Mouse (Mus musculus) CH12.LX (cell line): Measurements from ENCODE around the gene P2rx4. TPM values are rescaled to one million over a fixed set of nuclear protein-coding genes. Genes with fewer than 3 reads are reported as not detected.
A peak's percentile ranks its signal among the peaks of the same experiment; 100 is the strongest.

ENCODE experiments used
- DNase-seq: peaks from one replicate; pipeline ENCODE4 v3.0.0-alpha.2; 2013; ENCODE audit errors: extremely low read depth
- H3K27ac ChIP-seq: 2 replicates; pipeline ENCODE4 v1.5.1; 2012; ENCODE audit warnings: low read depth, mild to moderate bottlenecking, control low read depth, moderate library complexity; ENCODE audit not compliant: insufficient read depth
- H3K27me3 ChIP-seq: replicated peaks from 2 replicates; pipeline ENCODE3; 2012; ENCODE audit warnings: inconsistent platforms
- H3K36me3 ChIP-seq, 2 experiments: replicated peaks in 1 of 2; 2 replicates each; pipeline versions ENCODE3 to v1.6.1; 2012; ENCODE audit warnings: inconsistent platforms in 1 of 2, low read length in 1 of 2, mild to moderate bottlenecking in 1 of 2, mixed read lengths in 1 of 2, moderate library complexity in 1 of 2; ENCODE audit not compliant: control insufficient read depth in 1 of 2, insufficient read depth in 1 of 2
- H3K4me1 ChIP-seq, 2 experiments: 2 replicates each; pipeline ENCODE4 v1.6.1; 2012; ENCODE audit warnings: inconsistent platforms in 1 of 2, moderate library complexity in 1 of 2; ENCODE audit not compliant: insufficient read depth in 2 of 2, control insufficient read depth in 1 of 2
- H3K4me2 ChIP-seq: 2 replicates; pipeline ENCODE4 v1.6.1; 2012; ENCODE audit warnings: low read depth, mild to moderate bottlenecking, control low read depth; ENCODE audit not compliant: poor library complexity, insufficient read depth, severe bottlenecking
- H3K4me3 ChIP-seq, 3 experiments: fragments of 150-350 bp in 1 of 3; sonication (generic) in 1 of 3; replicated peaks in 1 of 3; 2 replicates each; pipeline versions ENCODE3 to v1.5.1; 2011 to 2012; ENCODE audit warnings: low read depth in 2 of 3, low read length in 2 of 3, mild to moderate bottlenecking in 2 of 3, moderate library complexity in 2 of 3, control low read depth in 1 of 3, improper control_type of control experiment in 1 of 3, inconsistent platforms in 1 of 3, mixed read lengths in 1 of 3; ENCODE audit not compliant: poor library complexity in 1 of 3
- H3K79me2 ChIP-seq: replicated peaks from 2 replicates; pipeline ENCODE4 v1.6.1; 2012; ENCODE audit warnings: mild to moderate bottlenecking, moderate library complexity; ENCODE audit not compliant: control insufficient read depth, poor library complexity, insufficient read depth, severe bottlenecking; ENCODE audit errors: extremely low read depth
- H3K9ac ChIP-seq: 2 replicates; pipeline ENCODE4 v1.6.1; 2012; ENCODE audit warnings: low read depth, mild to moderate bottlenecking, control low read depth, moderate library complexity; ENCODE audit not compliant: insufficient read depth
- H3K9me3 ChIP-seq: replicated peaks from 2 replicates; pipeline ENCODE3; 2012; ENCODE audit warnings: low read length, inconsistent platforms, mixed read lengths
- CHD2 ChIP-seq: IDR thresholded peaks from 2 replicates; pipeline ENCODE4 v1.6.1; 2011; ENCODE audit warnings: low read length, improper control_type of control experiment
- CTCF ChIP-seq, 2 experiments: IDR thresholded peaks in 1 of 2; conservative IDR thresholded peaks in 1 of 2; 2 replicates each; pipeline ENCODE4 v1.5.1; 2011 to 2012; ENCODE audit warnings: low read depth in 2 of 2, low read length in 2 of 2, improper control_type of control experiment in 1 of 2, inconsistent platforms in 1 of 2, mild to moderate bottlenecking in 1 of 2, moderate library complexity in 1 of 2
- ETS1 ChIP-seq: conservative IDR thresholded peaks from 2 replicates; pipeline ENCODE4 v1.6.1; 2012; ENCODE audit warnings: low read depth, mild to moderate bottlenecking, inconsistent platforms, low read length, improper control_type of control experiment, moderate library complexity
- HCFC1 ChIP-seq: IDR thresholded peaks from 2 replicates; pipeline ENCODE4 v1.6.1; 2012; ENCODE audit warnings: low read depth, mild to moderate bottlenecking, inconsistent platforms, low read length, improper control_type of control experiment
- JUN ChIP-seq: IDR thresholded peaks from 2 replicates; pipeline ENCODE4 v1.6.1; 2011; ENCODE audit warnings: low read depth, mild to moderate bottlenecking, low read length, improper control_type of control experiment, moderate library complexity; ENCODE audit not compliant: insufficient read depth
- JUND ChIP-seq: conservative IDR thresholded peaks from 2 replicates; pipeline ENCODE4 v1.6.1; 2011; ENCODE audit warnings: low read depth, low read length, improper control_type of control experiment
- MAFK ChIP-seq: IDR thresholded peaks from 2 replicates; pipeline ENCODE4 v1.6.1; 2011; ENCODE audit warnings: low read length, improper control_type of control experiment; ENCODE audit not compliant: insufficient replicate concordance
- MAZ ChIP-seq: IDR thresholded peaks from 2 replicates; pipeline ENCODE4 v1.6.1; 2012; ENCODE audit warnings: low read depth, mild to moderate bottlenecking, inconsistent platforms, low read length, improper control_type of control experiment, moderate library complexity
- MXI1 ChIP-seq: IDR thresholded peaks from 2 replicates; pipeline ENCODE4 v1.6.1; 2011; ENCODE audit warnings: mild to moderate bottlenecking, low read depth, low read length, improper control_type of control experiment
- MYC ChIP-seq: IDR thresholded peaks from 2 replicates; pipeline ENCODE4 v1.6.1; 2011; ENCODE audit warnings: low read depth, mild to moderate bottlenecking, improper control_type of control experiment, low read length
- NRF1 ChIP-seq: IDR thresholded peaks from 2 replicates; pipeline ENCODE4 v1.6.1; 2014; ENCODE audit warnings: low read depth, mild to moderate bottlenecking, inconsistent platforms, low read length, improper control_type of control experiment, moderate library complexity
- PAX5 ChIP-seq: IDR thresholded peaks from 2 replicates; pipeline ENCODE4 v1.6.1; 2012; ENCODE audit warnings: low read length, inconsistent platforms, mixed read lengths
- RAD21 ChIP-seq: IDR thresholded peaks from 2 replicates; pipeline ENCODE4 v1.6.1; 2011; ENCODE audit warnings: low read depth, mild to moderate bottlenecking, low read length, improper control_type of control experiment, moderate library complexity
- RCOR1 ChIP-seq: conservative IDR thresholded peaks from 2 replicates; pipeline ENCODE4 v1.6.1; 2012; ENCODE audit warnings: low read depth, mild to moderate bottlenecking, inconsistent platforms, low read length, improper control_type of control experiment
- TBP ChIP-seq: conservative IDR thresholded peaks from 2 replicates; pipeline ENCODE4 v1.6.1; 2011; ENCODE audit warnings: low read depth, low read length, improper control_type of control experiment
- dilution Hi-C: fragments of 300-500 bp; cut with MboI; formaldehyde crosslinking; loops from 2 replicates; pipeline ENCODE4 v1.14.3; 2020; ENCODE audit warnings: low sequenced_read_pairs; ENCODE audit not compliant: extremely low pct_unique_long_range_greater_than_20kb, extremely low pct_ligation_motif_present
- in situ Hi-C: fragments of 300-500 bp; cut with MboI; formaldehyde crosslinking; loops from 3 replicates; pipeline ENCODE4 v1.14.3; 2019; ENCODE audit warnings: low sequenced_read_pairs, low pct_ligation_motif_present, low pct_unique_long_range_greater_than_20kb, mixed read lengths
- polyA plus RNA-seq: library from polyadenylated mRNA; unstranded; fragments of >175 nt; gene quantifications from 2 replicates; pipeline ENCODE4 v1.2.1, GENCODE M21; 2012; ENCODE audit warnings: low read depth; ENCODE audit not compliant: insufficient read length
- total RNA-seq, 2 experiments: library from RNA; depleted of rRNA; stranded (reverse); fragments of 300-350 nt in 1 of 2; fragments of >200 nt in 1 of 2; gene quantifications; 2 replicates each; pipeline ENCODE4 v1.2.3; 2012 to 2014

The P2rx4 gene
- total and polyA plus RNA-seq, 3 experiments: 9.1 to 16.7 (median 11.0) TPM

- TF ChIP-seq JUN (no peak), MYC (no peak), PAX5 (no peak), TBP (no peak), JUND (no peak), CHD2 (no peak), CTCF (conservative IDR thresholded peaks at IDR 0.05 in 1 of 2, IDR thresholded peaks at IDR 0.05 in 1 of 2; ENCODE audit: low read depth in 2 of 2, low read length in 2 of 2) (no peak), MAFK (no peak)
Observed at GRCm38 (mm10) chr5:122679881-122680280, 27.5 kb upstream of the P2rx4 start.

DNA sequence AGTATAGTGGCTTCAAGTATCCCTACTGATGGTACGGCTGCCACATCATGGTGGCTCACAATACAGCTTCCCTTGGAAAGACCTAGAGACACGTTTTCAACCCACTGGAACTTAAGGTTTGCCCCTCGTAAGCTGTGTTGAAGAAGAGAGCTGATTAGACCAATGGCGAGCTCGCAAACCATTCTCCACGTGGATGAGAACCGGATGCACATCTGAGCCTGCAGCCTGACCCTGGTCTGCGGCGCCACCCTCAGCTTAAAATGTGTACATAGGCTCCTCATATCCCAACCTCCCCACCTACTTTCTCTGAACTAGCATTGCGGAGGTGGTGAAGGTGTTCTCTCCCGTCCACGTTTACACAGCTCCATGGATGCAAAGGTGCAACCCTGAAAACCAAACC lies 26.1 kb upstream of the P2rx4 start:
- H3K9me3 ChIP-seq: no peaks in the 10 kb centered on the region
- no peak overlapping the region for H3K4me2 ChIP-seq
- H3K27ac ChIP-seq: no peak overlapping the region
- peaks cover 0 to 2% of the 10 kb centered on the region in 2 experiments for H3K36me3 ChIP-seq
- H3K4me1 ChIP-seq: peaks cover 7 to 16% of the 10 kb centered on the region in 2 experiments
- in situ Hi-C loops (no loop called here), dilution Hi-C loops (no loop called here)
- H3K27me3 ChIP-seq: no peaks in the 10 kb centered on the region
- H3K9ac ChIP-seq: no peak overlapping the region
- H3K79me2 ChIP-seq: no peaks in the 10 kb centered on the region
- no peak for TF ChIP-seq RCOR1
- no peak for TF ChIP-seq HCFC1
- TF ChIP-seq JUND: no peak
- no peak for TF ChIP-seq MAZ
- TF ChIP-seq CTCF (conservative IDR thresholded peaks at IDR 0.05 in 1 of 2, IDR thresholded peaks at IDR 0.05 in 1 of 2; ENCODE audit: low read depth in 2 of 2, low read length in 2 of 2): peak in 1 of 2 experiments; percentile 6; a peak in 1 of 4 replicates
- TF ChIP-seq RAD21: peak; percentile 2; the same call in 1 of the 2 replicates
- no peak for TF ChIP-seq MXI1
- no peak for TF ChIP-seq NRF1
- TF ChIP-seq ETS1: no peak
- no peak overlapping the region for H3K4me3 ChIP-seq
- no peak for DNase-seq

More at GRCm38 (mm10) chr5:122679881-122680280, 27.5 kb upstream of the P2rx4 start:
- in situ Hi-C loops: no loop called here
- Histone ChIP-seq H3K9me3 (no peaks in the 10 kb centered on the region), H3K4me1 (peaks cover 7 to 16% of the 10 kb centered on the region in 2 experiments), H3K79me2 (no peaks in the 10 kb centered on the region), H3K27ac (no peak overlapping the region), H3K36me3 (peaks cover 0 to 2% of the 10 kb centered on the region in 2 experiments), H3K9ac (no peak overlapping the region), H3K4me2 (no peak overlapping the region), H3K4me3 (no peak overlapping the region), H3K27me3 (no peaks in the 10 kb centered on the region)
- no peak for DNase-seq
- dilution Hi-C loops: no loop called here
